Mouse (Mus musculus) left cerebral cortex, postnatal 36 days (tissue): ENCODE data around the gene Fstl5. TPM values are rescaled to one million over a fixed set of nuclear protein-coding genes. Genes with fewer than 3 reads are reported as not detected.
"Not testable (repeated sequence)": the region's sequence is repeated elsewhere in the genome, so short reads cannot be mapped to it uniquely, and the experiment has no call there.

Experiments
- DNase-seq, 2 experiments: peaks; one replicate each; pipeline ENCODE4 v3.0.0; 2021 to 2022; ENCODE audit warnings: low spot score in 2 of 2, mixed read lengths in 1 of 2
- intact Hi-C: fragments of 180-260 bp; cut with DNase I; formaldehyde crosslinking; loops from one replicate; pipeline ENCODE4 v1.15.1; 2025
- total RNA-seq, 2 experiments: library from RNA; stranded (reverse); gene quantifications; 2 replicates each; pipeline ENCODE4 v1.2.3; 2021

The Fstl5 gene
- total RNA-seq, 2 experiments from 2014 or later, result 18.2 to 18.5 TPM

DNA sequence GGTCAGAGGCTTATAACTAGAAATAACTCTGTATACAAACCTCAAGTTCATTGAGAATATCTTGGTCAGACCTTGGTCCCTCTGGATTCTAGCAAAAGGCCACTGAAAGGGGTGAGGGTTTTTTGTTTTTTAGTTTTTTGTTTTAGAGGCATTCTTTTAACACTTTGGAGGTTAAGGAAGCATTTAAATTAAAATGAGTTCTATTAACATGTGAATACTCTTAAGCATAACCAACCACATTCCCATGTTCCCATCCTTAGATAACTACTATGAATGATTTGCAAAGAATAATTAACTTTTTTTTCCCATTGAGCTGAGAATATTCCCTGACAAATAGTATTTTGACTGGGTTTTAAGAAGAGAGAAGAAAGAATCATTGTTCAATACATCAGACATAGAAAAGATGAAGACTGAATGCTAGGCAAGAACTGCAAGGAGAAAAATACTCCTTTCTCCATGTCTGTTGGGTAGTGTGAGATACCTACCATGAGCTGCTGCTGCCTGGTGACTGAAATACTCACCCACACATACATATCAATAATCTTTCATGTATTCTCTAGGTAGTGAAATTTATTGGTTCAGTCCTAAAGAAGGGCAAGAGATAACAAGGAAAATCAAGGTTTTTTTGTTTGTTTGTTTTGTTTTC is 393.3 kb downstream of the Fstl5 start:
- no peak for DNase-seq
- intact Hi-C loops, result no loop called here

DNA sequence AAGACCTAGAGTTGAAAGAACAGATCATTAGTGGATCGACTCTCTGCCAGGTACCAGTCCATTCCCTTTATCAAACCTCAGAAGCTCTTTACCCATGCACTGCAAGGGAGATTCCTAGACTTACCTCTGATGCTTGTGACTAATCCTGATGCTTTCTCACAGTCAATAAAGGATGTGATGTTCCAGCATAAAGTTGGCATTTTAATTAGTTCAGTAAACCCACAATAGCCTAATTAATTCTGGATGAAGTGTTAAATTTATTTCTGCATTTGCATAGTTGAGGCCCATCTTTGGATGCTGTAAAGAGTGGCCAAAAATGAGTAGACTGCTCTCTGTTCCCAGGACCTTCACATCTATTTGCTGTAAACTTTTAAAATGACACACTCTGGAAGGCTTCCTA is 394.1 kb downstream of the Fstl5 start:
- intact Hi-C loops, result no loop called here
- no peak for DNase-seq

DNA sequence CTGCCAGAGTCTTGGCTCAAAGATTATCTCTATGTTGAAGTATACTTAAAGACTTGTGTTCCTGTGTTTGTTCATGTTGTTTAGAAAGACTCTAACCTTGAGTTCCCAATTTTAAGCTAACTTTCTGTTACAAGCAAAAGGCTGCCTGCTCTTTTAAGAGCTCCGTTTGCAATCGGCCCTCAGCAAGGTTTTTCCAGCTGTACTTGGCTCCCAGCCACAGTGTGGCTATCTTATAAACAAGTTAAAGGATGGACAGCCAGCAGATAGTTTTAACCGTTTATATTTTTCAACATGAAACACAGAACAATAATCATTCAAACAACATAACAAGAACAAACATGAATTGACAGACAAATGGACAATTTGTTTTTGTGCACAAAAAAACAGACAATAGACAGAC is 433.8 kb downstream of the Fstl5 start:
- DNase-seq, intact Hi-C loops: not testable (repeated sequence)

DNA sequence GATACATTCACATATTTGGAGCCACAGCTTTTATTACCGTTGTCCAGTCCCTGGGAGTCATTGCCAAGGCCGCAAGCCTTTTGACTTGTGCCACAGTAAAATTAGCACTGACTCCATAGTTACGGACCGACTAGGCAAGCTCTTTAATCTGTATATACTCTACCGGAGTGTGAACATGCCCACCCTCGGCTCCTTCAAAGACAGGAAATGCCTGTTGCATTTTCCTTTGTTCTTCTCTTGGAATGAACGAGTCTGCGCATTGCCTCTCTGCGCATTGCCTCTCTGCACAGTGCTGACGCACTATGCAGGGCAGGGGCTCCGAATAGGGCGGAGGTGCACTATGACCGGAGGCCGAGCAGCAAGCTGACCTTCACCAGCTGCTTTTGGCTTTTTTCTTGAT is 434.7 kb downstream of the Fstl5 start:
- intact Hi-C loops, result no loop called here
- DNase-seq, result no peak

DNA sequence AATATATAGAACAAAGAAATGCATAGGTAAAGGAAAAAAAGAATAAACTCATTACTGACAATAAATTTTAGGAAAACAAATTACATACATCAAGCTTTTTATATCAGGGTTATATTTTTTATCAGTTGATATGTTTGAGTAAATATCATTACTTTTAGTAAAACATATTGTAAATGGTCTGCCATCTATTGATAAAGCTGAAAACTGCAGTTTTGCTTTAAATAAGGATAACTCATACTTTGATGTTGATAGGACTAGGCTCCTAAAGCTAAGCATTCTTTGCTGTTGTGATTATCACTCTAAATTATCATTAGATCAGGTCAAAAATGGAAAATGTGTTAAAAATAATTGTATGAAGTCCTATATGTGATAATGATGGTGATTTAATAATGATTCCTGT is 493.3 kb downstream of the Fstl5 start:
- intact Hi-C loops, result loop anchor here (2.0 kb wide), 1 partner anchor 495 kb away; no protein-coding TSS in a partner anchor
- no peak for DNase-seq

DNA sequence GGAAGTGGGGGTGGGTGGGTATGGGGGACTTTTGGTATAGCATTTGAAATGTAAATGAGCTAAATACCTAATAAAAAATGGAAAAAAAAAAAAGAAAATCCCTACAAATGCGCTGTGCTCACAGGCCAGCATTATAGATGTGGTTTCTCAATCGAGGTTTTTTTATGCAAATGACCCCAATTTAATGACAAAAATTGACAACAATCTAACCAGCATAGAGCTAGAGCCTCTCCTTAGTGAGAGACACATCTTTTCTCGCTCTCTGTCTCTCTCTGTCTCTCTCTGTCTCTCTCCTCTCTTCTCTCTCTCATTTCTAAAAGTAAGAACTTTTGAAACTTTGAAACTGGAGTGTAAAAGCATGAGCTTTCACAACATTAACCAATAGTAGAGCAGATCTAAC is 498.4 kb downstream of the Fstl5 start:
- no peak for DNase-seq

DNA sequence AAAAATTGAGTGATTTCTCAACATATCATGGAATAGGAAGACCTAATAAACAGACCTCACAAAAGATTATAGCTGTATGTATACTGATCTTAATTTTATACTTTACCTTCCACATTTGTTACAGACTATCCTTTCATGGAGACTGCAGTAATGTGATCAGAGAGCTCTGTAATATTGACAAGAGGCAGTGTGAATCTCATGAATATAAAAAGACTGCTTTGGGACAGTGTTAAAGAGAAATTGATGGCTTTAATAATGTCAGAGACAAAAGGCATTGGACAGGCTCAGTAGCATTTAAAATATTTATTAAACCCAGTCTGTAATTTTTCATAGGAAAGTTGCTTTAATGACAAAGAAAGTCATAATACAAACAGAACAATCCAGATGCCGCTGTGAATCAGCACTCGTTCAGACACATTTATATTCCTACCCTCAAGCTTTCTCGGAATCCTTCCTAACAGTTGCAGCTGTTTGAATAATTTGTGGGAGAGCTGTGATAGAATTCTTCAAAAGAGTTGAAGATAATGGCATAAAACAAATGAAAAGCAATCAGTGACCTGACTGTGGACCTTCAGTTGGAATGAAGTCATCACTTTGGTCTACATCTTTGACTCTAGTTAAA is 499.0 kb downstream of the Fstl5 start:
- DNase-seq, result no peak
- intact Hi-C loops, result no loop called here

More for the DNA sequence above, 498.4 kb downstream of the Fstl5 start:
- intact Hi-C loops, result no loop called here

DNA sequence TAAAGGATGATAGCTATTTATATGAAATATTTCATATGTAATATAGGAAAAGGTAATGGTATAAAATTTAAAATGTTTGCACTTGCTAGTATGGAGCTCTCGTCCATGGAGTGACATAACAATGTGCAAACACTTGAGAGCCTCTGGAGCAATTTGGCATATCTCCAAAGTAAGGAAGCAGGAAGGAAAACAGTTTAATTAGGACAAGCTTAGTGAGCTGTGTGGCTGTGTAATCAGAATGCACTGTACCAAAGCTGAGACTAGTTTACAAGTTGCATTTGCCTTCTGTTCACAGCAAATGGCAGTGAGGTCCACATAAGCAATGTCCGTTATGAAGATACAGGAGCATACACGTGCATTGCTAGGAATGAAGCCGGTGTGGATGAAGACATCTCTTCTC is 519.1 kb downstream of the Fstl5 start:
- intact Hi-C loops, result no loop called here
- DNase-seq, result no peak

DNA sequence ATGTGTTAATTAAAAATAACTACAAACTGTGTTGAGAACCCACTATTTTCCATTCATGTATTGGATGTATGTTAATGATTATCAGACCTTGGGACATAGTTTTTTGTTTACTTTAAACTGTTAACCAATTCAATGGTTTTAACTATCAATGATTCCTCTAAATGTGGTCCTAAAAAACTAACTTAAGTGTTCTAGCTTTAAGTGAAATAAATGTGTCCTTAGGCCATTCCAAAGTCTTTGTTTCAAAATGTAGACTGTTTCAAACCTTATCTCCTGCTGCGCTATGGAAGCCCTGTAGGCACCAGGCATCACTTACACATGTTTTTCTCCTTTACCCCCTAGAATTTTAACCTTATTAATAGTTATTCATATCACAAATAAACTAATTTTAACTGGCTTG is 546.0 kb downstream of the Fstl5 start:
- intact Hi-C loops, result no loop called here
- no peak for DNase-seq

DNA sequence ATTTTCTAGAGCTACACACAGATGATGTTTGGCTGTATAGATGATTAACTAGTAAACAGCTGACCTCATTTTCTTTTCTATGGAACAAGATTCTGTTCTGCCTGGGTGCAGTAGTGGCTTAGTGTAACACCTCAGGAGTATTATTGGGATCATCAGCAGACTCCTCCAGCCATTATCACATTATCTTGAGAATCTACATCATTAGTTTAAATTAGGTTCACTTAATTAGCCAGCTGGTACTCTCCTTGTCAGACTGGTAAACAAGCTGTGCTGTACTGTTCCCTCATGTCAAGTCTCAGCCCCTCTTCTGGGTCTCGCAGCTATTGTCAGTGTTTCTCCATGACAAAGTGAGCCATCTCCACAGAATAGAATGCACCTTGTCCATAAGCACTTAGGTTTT is 580.2 kb downstream of the Fstl5 start:
- DNase-seq, result no peak
- intact Hi-C loops, result no loop called here

DNA sequence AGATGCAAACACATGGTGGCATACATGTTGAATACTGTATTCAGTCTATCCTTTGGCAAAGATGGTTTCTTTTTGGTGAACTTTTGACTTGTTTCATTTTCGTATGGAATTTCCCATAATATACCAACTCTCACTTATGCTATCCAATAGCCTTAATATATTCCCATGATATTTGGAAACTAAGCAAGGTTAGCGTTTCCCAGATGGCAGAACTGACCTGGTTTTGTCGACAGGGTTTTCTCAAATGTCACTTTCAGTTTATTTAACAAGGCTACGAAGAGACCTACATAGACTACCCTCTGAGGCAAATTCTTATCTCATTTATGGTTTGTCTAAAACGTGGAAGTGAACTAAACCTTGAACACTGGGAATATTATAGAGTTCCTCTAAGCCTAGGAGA is 596.8 kb downstream of the Fstl5 start:
- intact Hi-C loops, result no loop called here

DNA sequence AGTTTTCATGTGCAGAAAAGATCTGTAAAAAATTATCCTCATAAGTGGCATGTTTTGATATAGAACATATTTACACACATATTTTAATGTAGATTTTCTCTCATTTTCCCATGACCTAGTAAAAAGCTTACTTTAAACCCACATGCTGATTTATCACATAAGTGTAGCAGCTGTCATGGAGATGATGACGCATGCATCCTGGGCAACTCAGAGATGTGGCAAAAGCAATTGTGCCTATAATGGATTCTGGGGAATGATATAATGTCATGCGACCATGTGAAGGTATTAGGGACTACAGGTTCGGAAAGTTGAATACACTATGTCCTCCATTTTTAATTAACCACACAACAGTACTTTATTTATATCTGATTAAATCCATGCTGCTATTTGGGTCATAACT is 601.9 kb downstream of the Fstl5 start:
- intact Hi-C loops, result no loop called here
- no peak for DNase-seq

More for the DNA sequence above, 596.8 kb downstream of the Fstl5 start:
- DNase-seq, result no peak

DNA sequence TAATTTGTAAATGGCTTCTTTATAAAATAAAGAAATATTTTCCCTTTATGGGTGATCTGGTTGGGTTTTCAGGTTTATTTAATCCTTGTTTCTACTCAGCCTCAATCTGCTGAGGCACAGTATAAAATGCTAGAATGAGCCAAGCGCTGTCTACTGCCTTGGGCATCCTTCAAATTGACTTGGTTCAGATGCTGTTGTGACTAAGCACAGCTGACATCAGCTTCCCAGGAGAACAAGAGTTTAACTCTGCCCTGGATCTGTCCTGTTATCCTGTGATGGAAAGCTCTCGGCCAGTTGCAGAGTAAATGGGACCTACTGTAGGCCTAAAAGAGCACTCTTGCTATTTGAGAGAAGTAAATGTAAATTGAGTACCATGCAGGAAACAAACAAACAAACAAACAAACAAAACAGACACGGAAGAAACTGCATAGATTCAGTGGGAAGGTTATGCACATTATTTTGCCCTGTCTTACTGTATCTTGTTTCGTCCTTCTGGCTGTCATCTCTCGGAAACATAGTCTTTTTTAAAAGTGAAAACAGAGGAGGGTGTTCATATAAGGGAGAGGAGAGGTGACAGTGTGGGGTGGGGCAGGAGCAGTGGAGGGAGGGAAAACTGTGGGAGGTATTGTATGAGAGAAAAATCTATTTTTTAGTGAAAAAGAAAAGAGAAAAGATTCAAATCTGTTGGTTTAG is 605.9 kb downstream of the Fstl5 start:
- DNase-seq, result no peak
- intact Hi-C loops, result no loop called here

DNA sequence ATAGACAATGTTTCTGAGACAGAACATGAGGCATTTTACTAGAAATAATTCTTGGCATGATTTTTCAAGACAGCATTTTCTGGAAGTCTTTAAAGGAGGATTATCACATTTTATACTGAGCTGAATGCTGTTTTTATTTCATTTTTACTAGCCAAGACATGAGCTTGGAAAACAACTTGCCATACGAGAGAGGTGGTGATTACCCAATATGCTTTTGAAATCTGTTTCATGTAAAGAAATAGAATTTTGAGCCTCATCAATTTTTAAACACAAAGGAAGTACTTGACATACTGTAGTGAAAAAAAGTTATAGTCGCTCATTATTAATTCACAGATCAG is 606.4 kb downstream of the Fstl5 start:
- intact Hi-C loops, result no loop called here
- DNase-seq, result no peak

DNA sequence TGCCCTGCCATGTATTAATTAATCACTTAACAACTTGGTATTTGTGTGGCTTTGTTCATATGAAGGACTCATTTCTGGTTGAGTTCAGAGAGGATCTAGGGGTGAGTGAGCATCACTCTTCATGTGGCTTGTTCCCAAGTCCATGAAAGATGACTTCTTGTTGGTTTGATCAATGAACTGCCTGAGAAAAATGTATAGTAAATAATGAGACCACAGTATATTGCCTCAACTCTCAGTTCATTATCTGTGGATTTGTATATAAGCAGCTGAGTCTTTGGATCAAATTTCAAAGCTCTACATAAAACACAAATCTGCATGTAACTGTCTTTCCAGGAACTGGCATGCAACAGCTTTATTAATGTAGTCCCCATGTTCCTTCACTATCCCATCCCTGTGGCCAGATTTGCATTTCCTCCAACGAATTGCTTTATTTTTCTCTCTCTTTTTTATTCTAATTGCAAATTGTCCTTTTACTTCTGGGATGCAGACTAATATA is 623.1 kb downstream of the Fstl5 start:
- no peak for DNase-seq
- intact Hi-C loops, result no loop called here

DNA sequence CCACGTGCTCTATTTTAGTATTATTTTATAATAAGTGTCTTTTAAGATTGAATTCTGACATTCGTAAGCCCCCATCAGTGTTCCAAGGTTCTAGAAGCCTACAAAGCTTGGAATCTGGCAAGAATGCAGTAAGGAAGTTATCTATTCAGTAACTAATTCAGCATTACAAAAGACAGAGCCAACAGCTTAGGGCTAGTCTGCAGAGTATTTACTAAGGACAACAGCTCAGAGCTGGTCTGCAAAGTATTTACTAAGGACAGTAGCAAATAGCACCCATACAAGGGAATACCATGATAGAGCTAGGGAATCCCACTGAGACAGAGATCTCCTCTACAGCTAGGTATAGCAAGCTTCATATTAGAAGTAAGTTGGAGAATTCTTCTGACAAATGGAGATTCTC is 665.2 kb downstream of the Fstl5 start:
- intact Hi-C loops, result no loop called here
- DNase-seq, result no peak

Other genes with a start within 250 kb of the Fstl5 start
- 10 to 100 TPM; 20.6 to 22.8 TPM for gene Golim4, start 117.3 kb upstream of the Fstl5 start, total RNA-seq